Mouse (Mus musculus) CH12F3 (cell line): Measurements from ENCODE around the gene Papss1.

Experiments
- in situ Hi-C: fragments of 300-500 bp; cut with MboI; formaldehyde crosslinking; loops from 2 replicates; pipeline ENCODE4 v1.14.3; 2020; ENCODE audit warnings: low sequenced_read_pairs

The Papss1 gene

GRCm38 (mm10) chr3:131630407-131631317, 66.1 kb downstream of the Papss1 start:
- in situ Hi-C loops: no loop called here

GRCm38 (mm10) chr3:131631318-131631870, 66.8 kb downstream of the Papss1 start:
- in situ Hi-C loops: no loop called here

- in situ Hi-C loops: no loop called here
These were observed 69.5 kb downstream of the Papss1 start for GRCm38 (mm10) chr3:131634091-131634490.

GRCm38 (mm10) chr3:131636126-131636525, 71.6 kb downstream of the Papss1 start:
- in situ Hi-C loops: no loop called here

- in situ Hi-C loops: no loop called here
These were observed 72.4 kb downstream of the Papss1 start for GRCm38 (mm10) chr3:131637008-131637407.

- in situ Hi-C loops: no loop called here
These were observed 73.1 kb downstream of the Papss1 start for GRCm38 (mm10) chr3:131637664-131638063.

- in situ Hi-C loops: no loop called here
These were observed 73.6 kb downstream of the Papss1 start for GRCm38 (mm10) chr3:131638216-131638615.

- in situ Hi-C loops: no loop called here
These were observed 78.2 kb downstream of the Papss1 start for GRCm38 (mm10) chr3:131642681-131643292.

GRCm38 (mm10) chr3:131645203-131645602, 80.6 kb downstream of the Papss1 start:
- in situ Hi-C loops: no loop called here

GRCm38 (mm10) chr3:131654366-131654765, 89.8 kb downstream of the Papss1 start:
- in situ Hi-C loops: no loop called here

GRCm38 (mm10) chr3:131656032-131656431, 91.5 kb downstream of the Papss1 start:
- in situ Hi-C loops: no loop called here

GRCm38 (mm10) chr3:131660126-131660525, 95.6 kb downstream of the Papss1 start:
- in situ Hi-C loops: no loop called here

- in situ Hi-C loops: no loop called here
These were observed 96.1 kb downstream of the Papss1 start for GRCm38 (mm10) chr3:131660629-131661028.

GRCm38 (mm10) chr3:131662589-131663148, 98.1 kb downstream of the Papss1 start:
- in situ Hi-C loops: no loop called here

- in situ Hi-C loops: no loop called here
These were observed 105.3 kb downstream of the Papss1 start for GRCm38 (mm10) chr3:131669910-131670309.

GRCm38 (mm10) chr3:131686106-131686505, 121.5 kb downstream of the Papss1 start:
- in situ Hi-C loops: no loop called here

- in situ Hi-C loops: no loop called here
These were observed 125.4 kb downstream of the Papss1 start for GRCm38 (mm10) chr3:131689949-131690348.

- in situ Hi-C loops: no loop called here
These were observed 126.0 kb downstream of the Papss1 start for GRCm38 (mm10) chr3:131690543-131690942.

GRCm38 (mm10) chr3:131691202-131691601, 126.6 kb downstream of the Papss1 start:
- in situ Hi-C loops: no loop called here
